Mouse (Mus musculus) mature B cell (primary cell): Measurements from ENCODE around the gene Exosc10.

Source experiments
- in situ Hi-C: fragments of 300-500 bp; cut with MboI; formaldehyde crosslinking; loops from 2 replicates; pipeline ENCODE4 v1.14.3; 2019

Exosc10 gene

DNA sequence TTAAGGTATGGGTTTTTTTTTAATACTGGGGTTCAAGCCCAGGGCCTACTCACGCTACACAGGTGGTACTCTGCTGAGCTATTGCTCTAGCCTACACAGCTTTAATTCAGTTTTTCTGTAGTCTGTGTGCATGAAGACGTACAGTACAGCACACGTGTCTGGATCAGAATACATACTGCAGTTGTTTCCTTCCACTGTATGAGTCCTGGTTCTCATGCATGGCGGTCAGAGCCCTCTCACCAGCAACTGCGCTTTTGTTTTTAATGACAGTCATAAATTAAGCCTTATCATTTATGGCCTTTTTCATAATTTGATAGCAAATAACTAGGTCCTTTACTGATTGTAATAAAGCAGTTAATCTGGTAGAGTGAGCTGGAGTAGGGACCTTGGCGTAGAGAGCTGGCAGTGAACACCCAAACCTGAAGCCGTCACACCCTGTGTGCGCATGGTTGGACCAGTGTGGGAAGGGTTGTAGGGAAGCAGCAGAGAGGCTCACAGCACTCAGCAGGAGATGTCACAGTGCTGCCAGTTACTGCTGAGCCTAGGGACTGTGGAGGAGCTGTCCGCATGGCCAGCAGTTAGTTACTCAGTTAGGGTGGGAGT lies 12.6 kb downstream of the Exosc10 start:
- in situ Hi-C loops = no loop called here

DNA sequence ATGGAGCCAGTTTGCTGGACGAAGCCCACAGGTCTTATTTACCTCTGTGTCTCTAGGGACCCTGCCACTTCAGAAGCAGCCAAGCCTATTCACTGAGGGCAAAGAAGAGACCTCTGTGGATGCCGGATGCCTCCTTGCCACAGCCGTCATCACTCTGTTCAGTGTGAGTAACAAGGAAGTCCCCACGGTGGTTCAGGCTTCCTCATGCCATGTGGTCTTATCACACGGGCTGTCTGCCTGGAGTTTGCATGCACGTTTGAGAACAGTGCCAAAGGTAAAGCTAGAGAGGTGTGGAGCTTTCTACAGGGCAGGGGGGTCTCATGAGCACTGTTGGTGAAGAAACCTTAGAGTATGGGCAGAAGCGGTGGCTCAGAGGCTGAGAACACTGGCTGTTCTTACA lies 15.0 kb downstream of the Exosc10 start:
- in situ Hi-C loops = no loop called here

DNA sequence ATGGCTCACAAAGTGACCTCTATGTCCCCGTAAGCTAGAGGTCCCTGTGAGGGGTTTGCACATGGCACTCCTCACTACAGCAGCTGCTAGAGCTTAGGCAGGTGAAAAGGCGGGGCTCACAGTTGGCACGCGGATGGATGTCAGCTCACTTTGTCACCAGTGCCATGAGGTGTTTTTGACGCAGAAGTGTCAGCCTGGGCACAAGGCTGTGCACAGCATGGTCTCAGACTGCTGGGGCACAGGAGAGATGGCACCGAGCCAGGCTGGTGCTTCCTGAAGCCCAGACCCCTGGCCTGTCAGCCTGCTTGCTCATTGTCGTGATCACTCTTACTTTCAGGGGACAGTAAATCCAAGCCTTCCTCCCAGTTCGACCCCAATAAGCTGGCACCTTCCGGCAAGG lies 22.5 kb downstream of the Exosc10 start:
- in situ Hi-C loops = no loop called here

DNA sequence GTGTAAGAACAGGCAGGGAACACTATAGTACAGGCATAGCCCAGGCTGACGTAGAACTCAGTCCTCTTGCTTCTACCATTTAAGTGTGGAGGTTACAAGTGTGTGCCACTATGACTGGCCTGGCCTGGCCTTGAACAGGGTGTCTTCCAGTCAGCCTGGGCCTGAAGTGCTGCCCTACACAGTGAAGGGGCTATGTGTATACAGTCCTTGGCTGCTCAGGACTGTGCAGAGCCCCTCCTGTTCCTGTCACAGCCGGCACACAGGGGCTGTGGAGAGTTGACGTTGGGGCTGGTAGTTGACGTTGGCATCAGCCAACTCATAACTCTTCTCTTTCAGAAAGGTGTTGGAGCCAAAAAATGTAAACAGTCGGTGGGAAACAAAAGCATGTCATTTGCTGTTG lies 23.2 kb downstream of the Exosc10 start:
- in situ Hi-C loops = no loop called here

DNA sequence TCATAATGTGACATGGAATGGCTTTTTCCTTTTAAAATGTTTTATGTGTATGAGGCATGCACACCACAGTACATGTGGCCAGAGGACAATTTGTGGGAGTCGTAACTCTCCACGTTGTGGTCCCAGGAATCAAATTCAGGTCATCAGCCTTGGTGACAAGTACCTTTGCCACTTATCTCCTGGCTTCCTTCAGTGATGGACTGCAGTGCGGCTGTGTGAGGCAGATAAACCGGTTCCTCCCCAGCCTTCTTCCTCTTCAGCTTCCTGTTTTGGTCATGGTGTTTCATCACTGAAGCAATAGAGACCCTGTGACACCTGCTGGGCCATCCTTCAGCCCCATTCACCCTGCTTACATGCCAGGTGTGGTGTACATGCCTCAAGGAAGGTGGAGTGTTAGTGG lies 25.0 kb downstream of the Exosc10 start:
- in situ Hi-C loops = no loop called here

DNA sequence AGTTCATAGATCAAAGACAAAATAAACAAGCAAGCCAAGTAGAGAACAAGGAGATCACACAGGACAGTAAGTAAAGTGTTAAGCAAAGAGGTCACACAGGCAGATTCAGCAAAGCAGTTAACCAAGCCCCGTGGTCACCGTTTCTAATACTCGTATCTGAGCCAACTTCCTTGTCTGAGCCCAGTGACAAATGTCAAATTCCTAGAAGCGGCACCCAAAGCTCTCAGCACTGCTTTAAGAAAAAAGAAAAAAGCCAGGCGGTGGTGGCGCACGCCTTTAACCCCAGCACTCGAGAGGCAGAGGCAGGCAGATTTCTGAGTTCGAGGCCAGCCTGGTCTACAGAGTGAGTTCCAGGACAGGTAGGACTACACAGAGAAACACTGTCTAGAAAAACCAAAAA lies 28.4 kb downstream of the Exosc10 start:
- in situ Hi-C loops = no loop called here

DNA sequence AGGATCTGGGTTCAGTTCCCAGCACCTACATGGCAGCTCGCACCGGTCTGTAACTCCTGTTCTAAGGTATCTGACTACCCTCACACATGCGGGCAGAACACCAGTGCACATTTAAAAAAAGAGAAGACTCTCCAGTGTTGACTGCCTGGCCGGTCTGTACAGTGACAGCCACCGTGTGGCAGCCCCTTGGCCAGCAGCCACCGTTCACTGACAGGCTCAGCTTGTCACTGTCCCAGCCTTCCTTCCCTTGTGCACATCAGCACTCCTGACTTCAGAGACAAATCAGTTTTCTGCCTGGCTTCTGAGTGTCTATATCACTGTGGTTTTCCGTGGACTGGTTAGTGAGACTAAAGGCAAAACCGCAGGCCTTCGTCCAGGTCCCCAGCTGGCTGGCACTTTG lies 30.6 kb downstream of the Exosc10 start:
- in situ Hi-C loops = no loop called here

DNA sequence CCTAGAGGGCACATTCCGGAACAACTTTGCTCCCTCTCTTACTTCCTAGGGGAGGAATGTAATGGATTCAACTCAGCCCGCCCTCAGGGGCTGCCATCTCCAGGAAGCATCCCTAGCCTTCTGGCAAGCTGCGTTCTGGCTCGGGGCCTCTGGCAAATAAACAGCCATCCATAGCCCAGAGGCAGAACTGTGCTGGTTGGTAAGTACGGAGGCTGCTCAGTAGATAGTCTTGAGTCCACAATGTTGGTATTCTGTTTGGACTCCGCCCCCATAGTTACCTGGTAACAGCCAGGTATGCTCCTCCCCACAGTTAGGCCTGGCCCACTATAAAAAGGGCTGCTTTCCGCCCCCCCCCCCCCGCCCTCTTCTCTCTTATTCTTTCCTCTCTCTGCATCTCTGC lies 31.3 kb downstream of the Exosc10 start:
- in situ Hi-C loops = no loop called here

DNA sequence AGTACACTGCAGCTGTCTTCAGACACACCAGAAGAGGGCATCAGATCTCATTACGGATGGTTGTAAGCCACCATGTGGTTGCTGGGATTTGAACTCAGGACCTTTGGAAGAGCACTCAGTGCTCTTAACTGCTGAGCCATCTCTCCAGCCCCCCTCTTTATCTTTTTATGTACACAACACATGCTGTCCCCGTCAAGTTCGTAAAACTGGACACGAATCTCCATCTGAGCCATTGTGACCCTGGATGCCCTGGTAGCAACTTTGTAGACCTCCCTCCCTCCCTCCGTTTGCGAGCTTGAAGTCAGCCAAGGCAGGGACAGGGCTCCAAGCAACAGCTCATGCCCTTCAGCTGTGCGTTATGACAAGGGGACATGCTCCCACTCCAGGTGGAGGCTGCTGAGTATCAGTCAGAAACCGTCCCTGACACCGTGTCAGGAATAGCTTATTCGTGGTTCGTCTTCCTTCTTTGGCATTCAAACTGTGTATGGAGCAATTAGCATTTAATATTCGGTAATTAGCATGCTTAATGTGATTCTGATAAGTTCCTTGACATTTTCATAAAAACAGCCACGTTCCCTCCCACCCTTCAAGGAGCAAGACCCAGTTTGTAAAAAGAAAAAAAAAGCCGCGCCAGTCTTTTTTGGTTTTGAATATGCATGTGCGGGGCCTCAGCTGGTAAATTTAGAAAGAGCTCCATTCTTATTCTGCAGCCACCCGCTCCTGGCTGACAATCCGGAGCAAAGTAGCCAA lies 32.4 kb downstream of the Exosc10 start:
- in situ Hi-C loops = no loop called here

DNA sequence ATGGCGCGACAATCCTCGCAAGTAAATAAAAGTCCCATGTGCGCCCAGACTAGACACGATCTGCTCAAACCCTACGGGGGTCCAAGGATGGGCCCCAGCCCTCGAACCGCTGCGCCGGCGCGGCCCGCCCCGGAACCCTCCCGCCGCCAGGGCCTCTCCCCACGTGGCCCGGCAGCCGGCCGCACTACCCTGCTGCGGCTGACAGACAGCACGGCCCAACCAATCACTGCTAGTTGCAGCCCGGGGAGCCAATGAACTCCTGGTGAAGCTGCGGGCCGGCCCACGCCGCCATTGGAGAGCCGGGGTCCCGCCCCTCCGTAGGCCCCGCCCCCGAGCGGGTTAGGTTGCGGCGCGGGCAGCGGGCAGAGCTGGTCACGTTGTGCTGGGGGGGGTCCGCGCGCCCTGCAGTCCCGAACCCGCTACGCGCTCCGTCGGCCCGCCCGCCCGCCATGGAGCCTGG lies 33.0 kb downstream of the Exosc10 start, which contains the start of gene Srm:
Srm (plus strand) TSS at position 333 of the 460 bp plus-strand sequence.
- in situ Hi-C loops = no loop called here

DNA sequence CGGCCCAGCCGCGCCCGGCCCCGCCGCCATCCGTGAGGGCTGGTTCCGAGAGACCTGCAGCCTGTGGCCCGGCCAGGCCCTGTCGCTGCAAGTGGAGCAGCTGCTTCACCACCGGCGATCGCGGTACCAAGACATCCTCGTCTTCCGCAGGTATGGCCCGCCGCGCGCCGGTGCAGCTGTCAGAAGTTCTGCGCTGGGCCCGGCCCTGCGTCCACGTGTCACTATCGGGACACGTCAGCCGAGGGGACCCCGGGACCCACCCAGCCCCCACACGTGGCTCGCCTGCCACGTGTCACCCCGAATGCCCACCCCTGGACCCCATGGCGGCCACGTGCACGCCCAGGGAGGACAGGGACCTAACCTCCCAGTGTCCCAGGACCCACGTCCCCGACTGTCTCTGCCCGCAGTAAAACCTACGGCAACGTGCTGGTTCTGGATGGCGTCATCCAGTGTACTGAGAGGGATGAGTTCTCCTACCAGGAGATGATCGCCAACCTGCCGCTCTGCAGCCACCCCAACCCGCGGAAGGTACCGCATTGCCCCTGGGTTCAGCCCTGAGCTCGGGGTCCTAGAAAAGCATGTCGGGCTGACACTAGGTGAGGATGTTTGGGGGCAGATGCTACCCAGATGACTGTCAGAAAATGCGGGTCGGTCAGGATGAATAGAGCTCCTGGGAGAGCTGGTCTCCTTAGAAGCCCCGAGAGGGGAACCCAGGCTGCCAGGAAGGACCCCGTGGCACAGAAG lies 33.6 kb downstream of the Exosc10 start:
- in situ Hi-C loops = no loop called here

DNA sequence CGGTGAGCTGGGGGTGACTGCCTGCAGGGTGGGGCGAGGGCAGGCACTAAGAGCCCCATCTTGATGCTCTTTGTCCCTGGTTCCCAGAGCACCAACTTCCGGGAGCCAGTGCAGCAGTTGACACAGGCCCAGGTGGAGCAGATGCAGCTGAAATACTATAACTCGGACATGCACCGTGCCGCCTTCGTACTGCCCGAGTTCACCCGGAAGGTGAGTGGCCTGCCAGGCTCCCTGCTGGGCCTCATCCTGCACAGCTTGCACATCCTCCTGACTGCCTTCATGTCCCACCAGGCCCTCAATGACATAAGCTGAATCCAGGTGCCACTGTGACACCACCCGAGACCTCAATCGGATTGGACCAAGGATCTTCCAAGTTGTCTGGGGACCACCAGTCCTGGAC lies 35.8 kb downstream of the Exosc10 start:
- in situ Hi-C loops = no loop called here

DNA sequence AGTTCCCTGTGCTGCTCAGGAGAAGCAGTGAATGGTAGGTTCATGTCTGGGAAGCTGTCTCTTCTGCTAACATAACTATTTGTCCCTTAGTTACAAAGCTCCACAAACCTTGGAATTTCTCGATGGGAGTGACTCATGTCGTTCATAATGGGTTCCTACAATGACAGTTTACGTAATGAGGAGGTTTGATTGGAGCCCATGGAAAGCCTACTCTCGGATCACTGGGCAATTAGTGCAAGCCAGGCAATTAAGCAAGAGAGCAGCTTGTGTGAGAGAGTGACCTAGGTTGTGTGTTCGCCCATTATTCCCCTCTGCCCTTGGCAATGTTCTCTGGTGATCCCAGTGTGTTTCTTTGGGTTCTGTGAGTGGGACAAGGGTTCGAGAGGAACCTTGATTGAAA lies 37.7 kb downstream of the Exosc10 start:
- in situ Hi-C loops = no loop called here

DNA sequence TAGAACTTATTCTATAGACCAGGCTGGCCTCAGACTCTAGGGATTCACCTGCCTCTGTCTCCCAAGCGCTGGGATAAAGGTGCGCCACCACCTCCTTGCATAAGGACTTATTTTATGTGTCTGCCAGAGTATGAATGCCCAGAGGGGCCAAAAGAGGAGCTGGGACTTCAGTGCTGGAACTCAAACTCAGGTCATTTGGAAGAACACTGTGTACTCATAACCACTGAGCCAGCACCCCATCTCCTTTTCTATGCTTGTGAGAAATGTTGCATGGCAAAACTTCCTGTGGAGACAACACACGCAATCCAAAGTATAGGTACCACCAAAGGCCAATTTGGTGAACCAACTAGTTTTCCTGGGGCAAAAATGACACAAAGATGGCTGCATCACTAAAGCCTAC lies 38.5 kb downstream of the Exosc10 start:
- in situ Hi-C loops = no loop called here

DNA sequence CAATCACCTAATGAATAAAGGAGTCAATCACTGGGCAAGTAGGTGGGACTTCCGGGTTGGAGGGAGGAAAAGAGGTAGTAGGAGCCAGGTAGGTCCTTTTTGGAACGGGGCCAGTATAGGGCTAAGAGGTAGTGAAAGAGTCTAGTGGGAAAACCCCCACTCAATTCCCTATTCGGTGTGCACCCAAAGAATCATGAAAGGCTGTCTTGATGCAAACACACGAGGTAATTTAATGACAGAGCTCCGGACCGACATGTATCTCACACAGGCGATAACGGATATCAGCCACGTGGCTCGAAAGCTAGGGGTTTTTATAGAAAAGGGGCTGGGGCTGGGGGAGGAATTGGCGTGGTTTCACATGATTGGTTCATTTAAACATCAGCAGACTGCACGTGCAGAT lies 40.6 kb downstream of the Exosc10 start:
- in situ Hi-C loops = no loop called here

DNA sequence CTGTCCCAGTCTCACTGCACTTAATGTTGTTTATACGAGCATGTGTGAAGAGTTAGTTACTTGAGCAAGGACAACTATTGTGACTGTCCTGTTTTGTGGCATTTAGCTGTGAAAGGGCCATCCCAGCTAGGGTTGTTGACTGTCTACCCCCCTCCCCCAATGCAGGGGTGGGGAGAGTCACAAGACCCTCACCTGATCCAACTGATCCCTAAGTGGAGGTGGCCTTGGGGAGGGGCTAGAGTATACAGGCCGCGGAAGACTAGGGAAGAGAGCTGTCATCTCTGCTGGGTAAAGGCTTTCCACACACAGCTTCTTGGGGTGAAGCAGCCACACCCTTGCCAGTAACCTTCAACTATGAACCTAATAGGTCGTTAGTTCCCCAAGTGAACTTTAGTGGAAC lies 42.1 kb downstream of the Exosc10 start:
- in situ Hi-C loops = loop anchor here (25.0 kb wide), 1 partner anchor 438 kb away; the partner anchor contains the start of genes Fbxo2, Fbxo44 and Fbxo6

DNA sequence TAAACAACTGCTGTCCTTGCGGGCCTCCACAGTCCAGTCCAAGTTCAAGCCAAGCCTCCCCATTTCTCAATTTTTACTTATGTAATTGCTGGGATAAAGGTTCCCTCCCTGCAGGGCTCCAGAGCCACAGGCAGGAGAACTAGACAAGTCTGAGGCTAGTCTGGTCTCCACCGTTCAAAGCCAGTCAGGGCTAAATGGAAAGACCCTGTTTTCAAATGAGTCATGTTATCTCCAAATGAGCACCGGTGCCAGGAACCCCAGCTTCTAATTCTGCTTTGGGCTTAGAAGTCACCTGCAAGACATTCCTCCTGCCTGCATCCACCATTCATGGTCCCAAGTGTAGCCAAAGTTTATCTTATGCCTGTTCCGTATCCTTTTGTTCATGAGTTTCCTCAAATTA lies 43.6 kb downstream of the Exosc10 start:
- in situ Hi-C loops = loop anchor here (25.0 kb wide), 1 partner anchor 440 kb away; the partner anchor contains the start of genes Fbxo2, Fbxo44 and Fbxo6

DNA sequence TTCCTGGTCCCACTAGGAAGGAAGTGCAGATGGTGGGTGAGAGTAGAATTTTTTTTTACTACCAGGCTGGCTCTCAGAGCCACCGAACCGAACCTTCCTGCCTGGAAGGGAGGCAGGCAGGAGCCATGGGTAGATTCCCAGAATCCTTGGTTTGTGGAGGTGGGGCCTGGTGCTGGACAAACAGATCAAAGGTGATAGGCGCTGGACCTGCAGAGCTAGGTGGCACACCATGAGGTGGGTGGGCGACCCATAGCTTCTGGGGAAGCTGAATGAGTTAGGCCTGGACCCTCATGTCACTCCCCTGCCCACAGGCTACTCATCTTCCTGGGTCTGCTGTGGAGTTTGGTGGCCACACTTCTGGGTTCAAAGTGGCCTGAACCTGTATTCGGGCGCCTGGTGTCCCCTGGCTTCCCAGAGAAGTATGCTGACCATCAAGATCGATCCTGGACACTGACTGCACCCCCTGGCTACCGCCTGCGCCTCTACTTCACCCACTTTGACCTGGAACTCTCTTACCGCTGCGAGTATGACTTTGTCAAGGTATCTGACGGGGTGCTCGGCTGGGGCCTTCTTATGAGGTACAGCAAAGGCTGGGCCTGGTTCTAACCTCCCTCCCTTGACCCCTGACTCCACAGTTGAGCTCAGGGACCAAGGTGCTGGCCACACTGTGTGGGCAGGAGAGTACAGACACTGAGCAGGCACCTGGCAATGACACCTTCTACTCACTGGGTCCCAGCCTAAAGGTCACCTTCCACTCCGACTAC lies 44.3 kb downstream of the Exosc10 start, which contains the start of gene Masp2:
Masp2 (plus strand) TSS at position 198 of the 764 bp plus-strand sequence.
- in situ Hi-C loops = loop anchor here (25.0 kb wide), 1 partner anchor 440 kb away; the partner anchor contains the start of genes Fbxo2, Fbxo44 and Fbxo6

DNA sequence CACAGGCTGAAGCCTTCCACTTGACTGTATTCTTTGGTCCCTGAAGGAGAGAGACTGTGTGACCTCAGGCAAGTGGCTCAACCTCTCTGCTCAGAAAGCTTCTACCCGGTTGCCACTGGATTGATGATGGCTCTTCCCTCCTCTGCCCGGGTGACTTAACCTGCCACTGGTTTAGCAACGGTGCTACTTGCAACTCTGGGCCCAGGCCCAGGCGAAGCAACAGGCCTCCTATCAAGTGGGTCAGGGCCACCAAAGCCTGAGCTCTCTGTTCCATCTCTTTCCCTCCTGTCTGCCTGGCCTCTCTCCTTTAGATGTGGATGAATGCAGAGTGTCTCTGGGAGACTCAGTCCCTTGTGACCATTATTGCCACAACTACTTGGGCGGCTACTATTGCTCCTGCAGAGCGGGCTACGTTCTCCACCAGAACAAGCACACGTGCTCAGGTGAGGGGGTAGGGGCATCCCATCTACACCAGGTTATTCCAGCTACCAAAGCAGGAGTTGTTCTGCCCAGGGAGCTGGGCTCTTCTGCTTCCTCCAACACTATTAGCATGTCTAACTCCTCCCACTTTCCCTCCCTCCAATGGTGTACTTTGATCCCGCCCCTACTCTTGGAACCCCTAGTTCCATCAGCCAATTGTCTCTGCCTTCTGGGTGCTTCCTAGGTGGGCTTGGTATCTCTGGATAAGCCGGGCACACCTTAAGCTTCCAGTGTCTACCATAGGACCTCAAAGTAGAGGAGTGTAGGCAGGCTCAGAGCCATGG lies 45.3 kb downstream of the Exosc10 start:
- in situ Hi-C loops = loop anchor here (25.0 kb wide), 1 partner anchor 441 kb away; the partner anchor contains the start of genes Fbxo2, Fbxo44 and Fbxo6

DNA sequence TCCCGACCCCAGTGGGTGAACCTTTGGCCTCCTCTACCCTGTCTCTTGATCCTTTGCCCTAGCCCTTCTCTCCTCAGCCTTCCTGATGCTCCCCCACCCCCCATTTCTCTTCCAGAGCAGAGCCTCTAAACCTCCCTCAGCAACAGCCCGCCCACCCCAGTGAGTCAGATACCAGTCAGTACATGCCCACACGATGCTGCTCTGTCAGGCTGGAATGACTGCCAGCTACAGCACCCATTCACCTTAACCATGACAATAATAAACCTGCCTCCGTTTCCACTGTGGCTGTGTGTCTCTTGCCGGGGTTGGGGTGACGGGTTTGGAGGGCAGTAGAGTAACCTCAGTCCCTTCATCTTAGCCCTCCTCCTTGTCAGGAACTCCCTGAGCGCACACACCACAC lies 45.9 kb downstream of the Exosc10 start:
- in situ Hi-C loops = loop anchor here (25.0 kb wide), 1 partner anchor 442 kb away; the partner anchor contains the start of genes Fbxo2, Fbxo44 and Fbxo6
